Mouse (Mus musculus): ENCODE data around the gene Phactr3. TPM values are rescaled to one million over a fixed set of nuclear protein-coding genes. Genes with fewer than 3 reads are reported as not detected.
"Not testable (repeated sequence)": the region's sequence is repeated elsewhere in the genome, so short reads cannot be mapped to it uniquely, and the experiment has no call there.

The Phactr3 gene
- polyA plus RNA-seq, 1 experiment from 2014 or later = 1.4 TPM

GRCm38 (mm10) chr2:178329986-178330385, 211.2 kb downstream of the Phactr3 start:
- Histone ChIP-seq H3K9ac (no peak overlapping the region), H3K4me1 (peaks cover 11% of the 10 kb centered on the region), H3K27me3 (no peaks in the 10 kb centered on the region), H3K27ac (replicated peaks) (no peak overlapping the region), H3K9me3 (replicated peaks) (no peaks in the 10 kb centered on the region), H3K4me2 (replicated peaks) (no peak overlapping the region), H3K4me3 (replicated peaks) (no peak overlapping the region), H3K36me3 (no peaks in the 10 kb centered on the region)
- no peak for ATAC-seq (ENCODE audit: insufficient number of reproducible peaks, low FRiP score, low TSS enrichment, low read depth)
- 32% methylated on average over 1 of the region's 1 CpGs for WGBS

GRCm38 (mm10) chr2:178337878-178338277, 219.1 kb downstream of the Phactr3 start:
- no peak overlapping the region for H3K27ac ChIP-seq (replicated peaks)
- ATAC-seq (ENCODE audit: insufficient number of reproducible peaks, low FRiP score, low TSS enrichment, low read depth) = no peak
- no peaks in the 10 kb centered on the region for H3K27me3 ChIP-seq
- no peak overlapping the region for H3K4me3 ChIP-seq (replicated peaks)
- no peaks in the 10 kb centered on the region for H3K9me3 ChIP-seq (replicated peaks)
- no peaks in the 10 kb centered on the region for H3K4me1 ChIP-seq
- no peak overlapping the region for H3K9ac ChIP-seq
- no peak overlapping the region for H3K4me2 ChIP-seq (replicated peaks)
- H3K36me3 ChIP-seq = no peaks in the 10 kb centered on the region
- 40% methylated on average over 1 of the region's 1 CpGs for WGBS

GRCm38 (mm10) chr2:178339044-178339443, 220.3 kb downstream of the Phactr3 start:
- no peaks in the 10 kb centered on the region for H3K36me3 ChIP-seq
- ATAC-seq (ENCODE audit: insufficient number of reproducible peaks, low FRiP score, low TSS enrichment, low read depth) = no peak
- 1% methylated on average over 2 of the region's 2 CpGs for WGBS
- H3K27me3 ChIP-seq = no peaks in the 10 kb centered on the region
- no peak overlapping the region for H3K9ac ChIP-seq
- H3K9me3 ChIP-seq (replicated peaks) = no peaks in the 10 kb centered on the region
- H3K4me2 ChIP-seq (replicated peaks) = no peak overlapping the region
- no peaks in the 10 kb centered on the region for H3K4me1 ChIP-seq
- H3K27ac ChIP-seq (replicated peaks) = no peak overlapping the region
- H3K4me3 ChIP-seq (replicated peaks) = no peak overlapping the region

GRCm38 (mm10) chr2:178342105-178342504, 223.3 kb downstream of the Phactr3 start:
- not testable (repeated sequence) for H3K9me3 ChIP-seq (replicated peaks)

GRCm38 (mm10) chr2:178342597-178342996, 223.8 kb downstream of the Phactr3 start:
- H3K36me3 ChIP-seq = no peaks in the 10 kb centered on the region
- no peak for ATAC-seq (ENCODE audit: insufficient number of reproducible peaks, low FRiP score, low TSS enrichment, low read depth)
- no peaks in the 10 kb centered on the region for H3K4me1 ChIP-seq
- H3K27me3 ChIP-seq = no peaks in the 10 kb centered on the region
- H3K9me3 ChIP-seq (replicated peaks) = no peaks in the 10 kb centered on the region
- H3K4me2 ChIP-seq (replicated peaks) = no peak overlapping the region
- no peak overlapping the region for H3K9ac ChIP-seq
- 82% methylated on average over 4 of the region's 4 CpGs for WGBS
- H3K4me3 ChIP-seq (replicated peaks) = no peak overlapping the region
- H3K27ac ChIP-seq (replicated peaks) = no peak overlapping the region

More at GRCm38 (mm10) chr2:178342105-178342504, 223.3 kb downstream of the Phactr3 start:
- not testable (repeated sequence) for H3K4me3 ChIP-seq (replicated peaks); ATAC-seq (ENCODE audit: insufficient number of reproducible peaks, low FRiP score, low TSS enrichment, low read depth); H3K36me3 ChIP-seq; H3K27ac ChIP-seq (replicated peaks); H3K9ac ChIP-seq; H3K4me2 ChIP-seq (replicated peaks); H3K27me3 ChIP-seq; H3K4me1 ChIP-seq

Other genes starting within 250 kb of the Phactr3 start
- 2.8 and 3.3 TPM in 2 replicates for gene Gm14327, start 221.9 kb upstream of the Phactr3 start, polyA plus RNA-seq (2015; fragmentation: Nextera tagmentation; extraction: Ambion mirVana)
- 0.55 and 1.3 TPM in 2 replicates for gene Zfp972, start 193.4 kb upstream of the Phactr3 start, polyA plus RNA-seq (2015; fragmentation: Nextera tagmentation; extraction: Ambion mirVana)
- gene Gm14326, start 161.7 kb upstream of the Phactr3 start, polyA plus RNA-seq (2015; fragmentation: Nextera tagmentation; extraction: Ambion mirVana) = 17.3 and 17.4 TPM in 2 replicates
- 9.2 and 10.0 TPM in 2 replicates for gene Zfp971, start 95.7 kb upstream of the Phactr3 start, polyA plus RNA-seq (2015; fragmentation: Nextera tagmentation; extraction: Ambion mirVana)
- gene Zfp931, start 40.5 kb upstream of the Phactr3 start, polyA plus RNA-seq (2015; fragmentation: Nextera tagmentation; extraction: Ambion mirVana) = 15.8 and 16.6 TPM in 2 replicates